Mouse (Mus musculus): ENCODE measurements around the gene Rpl5.
"Not testable (repeated sequence)": the region's sequence is repeated elsewhere in the genome, so short reads cannot be mapped to it uniquely, and the experiment has no call there.

The Rpl5 gene

GRCm38 (mm10) chr5:107900206-107901013 lies at the start of gene Rpl5:
Gene Rpl5, plus strand, starts transcription at chr5:107900502.
- peak; percentile 97 for DNase-seq

DNA sequence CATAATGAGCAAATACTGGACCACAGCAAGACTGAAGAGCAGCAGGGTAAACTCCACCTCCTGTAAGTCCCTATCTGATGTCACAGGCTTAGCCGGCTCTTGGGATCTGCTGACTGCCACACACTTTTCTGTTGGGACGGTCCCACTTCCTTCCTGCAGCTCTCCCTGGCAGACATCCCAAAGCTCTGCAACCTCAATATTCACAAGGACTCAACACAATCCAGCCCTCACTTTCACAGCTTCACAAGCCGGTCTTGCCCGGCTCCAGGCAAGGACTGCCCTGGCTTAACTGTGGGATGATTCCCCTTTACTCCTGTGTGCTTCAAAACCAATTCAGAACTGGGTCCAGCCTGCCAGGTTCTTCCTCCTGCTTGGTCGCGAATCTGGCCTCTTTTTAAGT lies 46.5 kb upstream of the Rpl5 start:
- no peak for DNase-seq

DNA sequence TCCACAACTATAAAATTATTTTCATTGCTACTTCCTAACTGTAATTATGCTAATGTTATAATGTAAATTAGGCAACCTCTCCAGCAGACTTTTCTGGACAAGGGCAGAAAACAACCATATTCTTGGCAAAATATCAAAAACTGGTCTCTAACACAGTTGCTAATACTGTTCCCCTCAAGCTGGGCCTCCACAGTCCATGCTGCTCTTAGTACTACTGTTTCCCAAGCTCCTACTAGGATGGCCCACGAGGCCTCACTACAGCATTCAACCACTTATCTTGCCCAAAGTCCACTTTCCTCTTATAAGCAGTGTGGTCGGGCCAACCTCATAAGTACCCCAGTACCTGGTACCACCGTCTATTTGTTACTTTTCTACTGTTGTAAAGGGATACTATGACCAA lies 45.7 kb upstream of the Rpl5 start:
- DNase-seq = no peak

DNA sequence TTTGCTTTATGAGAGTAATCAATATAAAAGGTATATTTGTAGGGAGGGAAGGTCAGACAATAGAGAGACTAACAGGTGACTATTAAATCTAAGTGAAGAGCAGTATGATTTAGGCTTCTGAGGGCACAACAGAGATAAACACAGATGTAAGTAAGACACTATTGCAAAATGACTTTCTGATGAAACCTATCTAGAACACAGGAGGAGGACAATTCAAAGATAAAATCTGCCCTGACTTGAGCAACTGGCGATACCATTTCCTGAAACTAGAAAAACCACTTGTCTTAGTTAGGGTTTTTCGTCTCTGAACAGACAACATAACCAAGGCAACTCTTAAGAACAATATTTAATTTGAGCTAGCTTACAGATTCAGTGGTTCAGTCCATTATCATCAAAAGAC lies 44.8 kb upstream of the Rpl5 start:
- DNase-seq = no peak

- DNase-seq = no peak
These were observed 41.3 kb upstream of the Rpl5 start for GRCm38 (mm10) chr5:107858963-107859362.

DNA sequence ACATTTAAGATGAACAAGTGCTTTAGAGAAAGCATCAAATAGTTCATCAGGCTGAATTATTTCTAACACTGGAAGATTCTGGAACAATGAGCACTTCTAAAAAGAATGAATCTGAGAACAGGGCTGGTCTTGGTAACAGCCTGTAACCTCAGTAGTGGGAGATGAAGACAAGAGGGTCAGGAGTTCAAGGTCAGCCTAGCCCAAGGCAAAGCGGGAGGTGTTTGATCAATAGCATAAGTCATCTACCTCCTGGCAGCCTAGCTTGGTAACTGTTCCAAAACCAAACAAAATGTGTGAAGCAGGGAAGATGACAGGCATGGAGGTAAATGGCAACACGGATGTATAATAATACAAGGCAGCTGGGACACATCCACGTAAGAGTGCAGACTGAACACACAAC lies 36.3 kb upstream of the Rpl5 start:
- no peak for DNase-seq

DNA sequence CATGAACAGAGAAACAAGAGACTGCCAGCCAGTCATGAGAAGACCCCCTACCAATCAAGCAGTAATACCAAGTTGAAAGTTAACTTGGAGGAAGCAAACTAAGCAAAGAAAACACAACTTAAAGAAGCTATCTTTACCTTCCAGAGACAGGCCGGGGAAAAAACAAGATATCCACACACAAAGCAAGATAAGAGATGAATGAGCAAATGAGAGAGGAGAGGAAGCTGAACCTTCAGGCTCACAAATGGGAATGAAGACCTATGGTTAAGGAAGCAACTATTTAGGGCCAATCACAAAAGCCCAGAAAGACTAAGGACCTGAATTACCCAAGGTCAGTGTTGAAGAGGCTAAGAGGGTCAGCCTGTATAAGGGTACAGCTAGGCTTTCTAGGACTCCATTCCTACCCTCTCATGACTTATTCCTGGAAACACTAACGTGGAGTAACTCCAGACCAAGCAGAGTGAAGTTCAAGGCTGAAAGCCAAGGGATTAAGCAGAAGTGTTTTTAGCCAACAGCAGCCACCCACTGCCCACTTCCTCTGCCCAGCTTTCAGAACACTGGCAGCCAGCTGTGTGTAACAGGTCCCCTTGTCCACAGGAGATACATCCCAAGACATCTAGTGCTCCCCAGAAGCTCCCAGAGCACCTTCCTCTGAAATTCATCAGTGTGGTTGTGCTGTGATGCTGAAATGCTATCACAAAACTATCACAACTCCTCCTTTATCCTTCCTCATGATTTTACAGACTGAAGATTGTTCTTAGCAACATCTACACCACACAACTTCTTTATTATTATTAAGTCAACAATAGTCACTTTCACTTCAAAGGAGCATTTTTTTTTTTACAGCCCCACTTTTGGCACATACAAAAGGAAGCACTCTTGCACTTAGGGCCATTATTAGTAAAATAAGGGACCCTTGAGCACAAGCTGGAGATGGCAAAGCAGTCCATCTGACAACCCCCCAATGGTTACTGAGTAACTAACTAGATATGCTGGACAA lies 33.9 kb upstream of the Rpl5 start:
- DNase-seq = no peak

DNA sequence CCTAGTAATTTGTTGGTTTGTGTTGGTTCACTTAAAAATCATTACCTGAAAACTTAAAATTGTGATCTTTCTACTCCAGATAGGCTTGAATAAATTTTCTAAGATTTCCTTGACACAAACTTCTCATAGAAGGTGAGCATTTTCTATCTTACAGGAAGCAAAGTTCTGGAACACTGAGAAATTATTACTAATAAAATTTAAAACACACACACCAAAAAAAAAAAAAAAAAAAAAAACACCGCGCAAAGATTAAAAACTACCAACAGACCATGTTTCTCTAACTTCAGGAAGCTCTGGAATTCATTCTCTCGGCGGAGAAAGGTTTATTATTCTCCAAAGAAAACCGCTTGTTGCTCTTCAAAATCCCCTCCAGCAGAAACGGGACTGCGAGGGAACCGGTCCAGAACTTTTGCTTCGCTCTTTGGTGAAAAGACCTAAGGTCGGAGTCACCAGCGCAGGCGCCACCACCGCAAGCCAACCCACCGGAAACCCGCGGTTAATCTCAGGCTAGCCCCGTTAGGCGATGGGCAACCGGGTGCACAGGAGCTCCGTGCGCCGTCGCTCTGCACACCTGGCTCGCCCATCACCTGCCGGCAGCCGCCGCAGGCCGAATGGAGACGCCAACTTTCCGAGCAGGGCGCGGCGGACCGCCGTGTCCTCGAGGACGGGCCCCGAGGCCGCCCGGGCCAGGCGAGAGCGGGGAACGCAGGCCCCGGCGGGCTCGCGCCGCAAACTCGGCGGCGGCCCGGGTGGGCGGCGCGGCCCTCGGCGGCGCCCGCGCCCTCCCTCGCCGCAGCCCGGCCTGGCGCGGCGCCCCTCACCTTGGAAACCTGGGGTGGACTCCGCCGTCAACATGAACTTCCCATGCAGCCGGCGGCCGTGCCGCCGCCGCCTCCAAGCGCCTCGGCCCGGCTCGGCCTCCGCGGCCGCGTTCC lies 32.1 kb upstream of the Rpl5 start:
- peak; percentile 37 for DNase-seq

GRCm38 (mm10) chr5:107868905-107869424 lies 31.3 kb upstream of the Rpl5 start:
- DNase-seq = peak; percentile 82

DNA sequence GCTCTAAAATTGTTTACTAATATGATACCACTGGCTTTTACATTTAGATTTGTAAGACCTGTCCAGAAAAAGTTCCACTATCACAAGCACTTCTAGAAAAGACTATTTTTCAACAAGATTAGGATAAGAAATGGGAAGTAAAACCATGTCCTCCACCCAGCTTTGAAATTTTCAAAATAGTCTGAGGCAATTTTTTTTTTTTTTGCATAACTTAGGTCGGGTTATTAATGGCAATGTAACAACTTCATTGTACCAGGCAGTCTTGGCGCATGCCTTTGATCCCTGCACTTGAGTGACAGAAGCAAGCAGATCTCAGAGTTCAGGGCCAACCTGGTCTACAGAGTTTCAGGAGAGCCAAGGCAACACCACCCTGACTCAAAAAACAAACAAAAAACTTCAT lies 30.6 kb upstream of the Rpl5 start:
- no peak for DNase-seq

DNA sequence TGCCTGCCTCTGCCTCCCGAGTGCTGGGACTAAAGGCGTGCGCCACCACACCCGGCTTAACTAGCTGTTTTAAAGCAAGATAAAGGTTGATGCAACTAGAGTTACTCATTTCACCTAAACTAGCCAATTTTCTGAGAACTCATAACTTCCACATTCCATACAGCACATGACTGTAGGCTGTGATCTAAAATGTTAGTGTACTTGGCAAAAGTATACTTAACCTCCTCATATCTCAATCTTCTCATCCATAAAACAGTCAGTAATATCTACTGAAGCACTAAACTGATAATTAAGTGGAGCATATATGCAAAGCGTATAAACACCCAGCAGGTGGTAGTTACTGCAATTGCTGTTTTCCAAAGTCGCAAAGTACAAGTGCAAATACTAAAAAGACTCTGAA lies 27.0 kb upstream of the Rpl5 start:
- DNase-seq = no peak

GRCm38 (mm10) chr5:107873886-107874302 lies 26.4 kb upstream of the Rpl5 start:
- DNase-seq = no peak

GRCm38 (mm10) chr5:107874561-107875260 lies 25.6 kb upstream of the Rpl5 start, which contains the start of gene Evi5:
Gene Evi5, minus strand, starts transcription at chr5:107875107.
- DNase-seq = no peak

GRCm38 (mm10) chr5:107875261-107875611 lies 25.1 kb upstream of the Rpl5 start:
- no peak for DNase-seq

DNA sequence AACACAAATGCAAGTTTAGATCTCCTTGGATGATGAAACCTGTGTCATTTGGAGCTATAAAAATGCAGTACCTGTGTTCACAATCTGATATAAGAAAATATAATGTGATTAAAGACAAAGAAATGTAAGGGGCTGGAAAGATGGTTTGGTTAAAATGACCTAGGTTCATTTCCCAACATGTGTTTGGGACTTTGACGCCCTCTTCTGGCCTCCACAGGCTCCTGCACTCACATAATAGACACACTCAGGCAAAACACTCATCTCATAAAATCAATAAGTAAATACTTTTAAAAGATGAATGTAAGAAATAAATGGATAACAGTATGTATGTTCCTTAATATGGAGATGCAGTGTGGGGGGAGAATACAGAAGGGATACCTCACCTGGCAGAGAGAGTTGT lies 23.2 kb upstream of the Rpl5 start:
- DNase-seq = no peak

- no peak for DNase-seq
These were observed 19.6 kb upstream of the Rpl5 start for GRCm38 (mm10) chr5:107880710-107881109.

DNA sequence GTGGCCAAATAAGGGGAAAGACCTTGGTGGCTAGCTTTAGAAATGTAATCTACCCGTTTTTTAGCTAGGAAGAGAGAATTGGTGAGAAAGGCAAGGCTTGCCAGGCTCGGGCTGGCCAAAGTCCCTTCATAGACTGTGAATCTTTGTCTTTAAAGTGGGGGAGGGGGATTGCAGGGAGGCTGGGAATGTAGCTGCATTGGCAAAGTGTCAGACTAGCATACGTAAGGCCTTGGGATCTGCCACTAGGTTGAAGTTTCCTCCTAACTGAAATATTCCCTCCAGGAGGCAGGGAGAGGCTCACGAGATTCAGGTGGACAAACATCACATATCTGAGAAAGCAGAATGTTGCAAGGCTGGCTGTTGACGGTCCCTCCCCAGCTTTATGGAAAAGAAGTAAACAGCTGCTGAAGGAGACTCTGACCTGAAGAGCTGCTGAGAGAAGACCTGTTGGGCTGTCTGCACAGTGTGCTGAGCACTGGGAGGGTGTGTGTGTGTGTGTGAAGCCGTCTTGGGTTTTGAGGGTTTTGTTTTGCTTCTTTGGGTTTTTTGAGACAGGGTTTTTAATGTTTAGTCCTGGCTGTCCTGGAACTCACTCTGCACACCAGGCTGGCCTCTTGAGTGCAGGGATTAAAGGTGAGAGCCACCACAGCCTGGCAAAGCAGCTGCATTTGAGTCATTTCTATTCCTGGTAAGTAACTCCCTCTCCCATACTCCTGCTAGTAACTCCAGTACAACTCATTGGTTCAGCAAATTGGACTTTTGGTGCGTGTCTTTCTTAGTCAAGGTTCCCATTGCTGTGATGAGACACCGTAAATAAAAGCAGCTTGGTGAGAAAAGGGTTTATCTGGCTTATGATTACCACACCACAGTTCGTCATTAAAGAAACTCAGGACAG lies 10.1 kb upstream of the Rpl5 start:
- no peak for DNase-seq

DNA sequence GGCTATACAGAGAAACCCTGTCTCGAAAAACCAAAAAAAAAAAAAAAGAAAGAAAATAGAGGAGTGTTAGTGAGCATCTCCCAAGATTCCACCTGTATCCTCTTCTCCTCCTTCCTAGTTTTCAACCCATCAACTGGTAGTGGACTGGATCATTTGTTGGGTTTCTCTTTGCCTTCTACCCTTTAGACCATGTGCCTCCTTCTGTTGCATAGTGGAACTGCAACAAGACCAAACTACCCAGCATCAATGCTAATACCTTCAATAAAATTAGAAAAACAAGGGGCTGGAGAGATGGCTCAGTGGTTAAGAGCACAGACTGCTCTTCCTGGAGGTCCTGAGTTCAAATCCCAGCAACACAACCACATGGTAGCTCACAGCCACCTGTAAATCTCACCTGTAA lies 8.8 kb upstream of the Rpl5 start:
- not testable (repeated sequence) for DNase-seq

- no peak for DNase-seq
These were observed 5.6 kb upstream of the Rpl5 start for GRCm38 (mm10) chr5:107894676-107895075.

GRCm38 (mm10) chr5:107896265-107896664 lies 4.0 kb upstream of the Rpl5 start:
- DNase-seq = no peak
